Mouse (Mus musculus): ENCODE measurements around the gene Pimreg.

Gene Pimreg

GRCm38 (mm10) chr11:72041768-72042607 lies at the start of gene Pimreg:
Pimreg (plus strand) TSS chr11:72042032.
- in situ Hi-C loops (cut with MboI, MseI) = loop anchor here (5.0 kb wide), 1 partner anchor 45 kb away; no protein-coding TSS in a partner anchor

DNA sequence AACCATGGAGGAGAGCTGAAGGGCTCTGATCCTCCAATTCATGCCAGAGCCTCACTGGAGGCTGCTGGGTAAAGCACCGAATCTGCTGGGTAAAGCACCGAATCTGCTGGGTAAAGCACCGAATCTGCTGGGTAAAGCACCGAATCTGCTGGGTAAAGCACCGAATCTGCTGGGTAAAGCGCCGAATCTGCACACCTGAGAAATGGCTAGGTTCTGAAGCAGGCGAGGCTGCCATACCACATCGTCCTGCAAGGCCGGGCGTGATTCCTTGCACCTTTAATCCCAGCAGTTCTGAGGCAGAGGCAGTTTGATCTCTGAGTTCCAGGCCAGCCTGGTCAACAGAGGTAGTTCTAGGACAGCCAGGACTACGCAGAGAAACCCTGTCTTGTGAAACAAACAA lies 49.4 kb upstream of the Pimreg start:
- in situ Hi-C loops (cut with MboI, MseI) = no loop called here

DNA sequence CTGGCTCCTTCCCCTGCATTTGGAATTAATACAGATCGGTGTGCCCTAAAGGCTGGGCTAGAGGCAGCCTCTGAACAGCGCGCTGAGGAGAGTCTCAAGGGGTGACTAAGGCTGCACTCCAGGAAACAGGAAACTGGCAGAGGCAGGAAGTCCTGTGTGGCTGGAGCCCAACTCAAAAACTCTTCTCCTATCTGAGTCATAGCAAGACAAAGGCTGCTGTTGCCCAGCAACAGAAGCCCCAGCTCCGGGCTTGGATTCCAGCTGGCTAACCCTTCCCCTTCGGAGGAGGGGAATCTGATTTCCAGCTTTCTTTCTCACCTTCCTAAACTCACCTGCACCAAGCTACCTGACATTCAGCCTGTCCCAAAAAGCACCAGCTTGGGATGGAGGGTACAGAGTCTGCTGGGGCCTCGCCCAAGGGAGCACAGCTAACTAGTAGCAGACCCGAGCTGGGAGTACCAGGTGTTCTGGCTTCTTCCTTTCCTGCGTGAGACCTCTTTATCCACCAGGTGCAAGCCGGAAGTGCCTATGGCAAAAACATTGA lies 45.8 kb upstream of the Pimreg start:
- in situ Hi-C loops (cut with MboI, MseI) = loop anchor here (5.0 kb wide), 1 partner anchor 46 kb away; the partner anchor contains the start of gene Pimreg

GRCm38 (mm10) chr11:71996805-71997204 lies 45.0 kb upstream of the Pimreg start:
- in situ Hi-C loops (cut with MboI, MseI) = loop anchor here (5.0 kb wide), 1 partner anchor 45 kb away; the partner anchor contains the start of gene Pimreg

GRCm38 (mm10) chr11:72000194-72000593 lies 41.6 kb upstream of the Pimreg start:
- in situ Hi-C loops (cut with MboI, MseI) = no loop called here

- in situ Hi-C loops (cut with MboI, MseI) = no loop called here
Observed at GRCm38 (mm10) chr11:72002138-72002853, 39.5 kb upstream of the Pimreg start.

- in situ Hi-C loops (cut with MboI, MseI) = no loop called here
Observed at GRCm38 (mm10) chr11:72003171-72003570, 38.7 kb upstream of the Pimreg start.

- in situ Hi-C loops (cut with MboI, MseI) = no loop called here
Observed at GRCm38 (mm10) chr11:72005547-72005946, 36.3 kb upstream of the Pimreg start.

- in situ Hi-C loops (cut with MboI, MseI) = no loop called here
Observed at GRCm38 (mm10) chr11:72010367-72010766, 31.5 kb upstream of the Pimreg start.

DNA sequence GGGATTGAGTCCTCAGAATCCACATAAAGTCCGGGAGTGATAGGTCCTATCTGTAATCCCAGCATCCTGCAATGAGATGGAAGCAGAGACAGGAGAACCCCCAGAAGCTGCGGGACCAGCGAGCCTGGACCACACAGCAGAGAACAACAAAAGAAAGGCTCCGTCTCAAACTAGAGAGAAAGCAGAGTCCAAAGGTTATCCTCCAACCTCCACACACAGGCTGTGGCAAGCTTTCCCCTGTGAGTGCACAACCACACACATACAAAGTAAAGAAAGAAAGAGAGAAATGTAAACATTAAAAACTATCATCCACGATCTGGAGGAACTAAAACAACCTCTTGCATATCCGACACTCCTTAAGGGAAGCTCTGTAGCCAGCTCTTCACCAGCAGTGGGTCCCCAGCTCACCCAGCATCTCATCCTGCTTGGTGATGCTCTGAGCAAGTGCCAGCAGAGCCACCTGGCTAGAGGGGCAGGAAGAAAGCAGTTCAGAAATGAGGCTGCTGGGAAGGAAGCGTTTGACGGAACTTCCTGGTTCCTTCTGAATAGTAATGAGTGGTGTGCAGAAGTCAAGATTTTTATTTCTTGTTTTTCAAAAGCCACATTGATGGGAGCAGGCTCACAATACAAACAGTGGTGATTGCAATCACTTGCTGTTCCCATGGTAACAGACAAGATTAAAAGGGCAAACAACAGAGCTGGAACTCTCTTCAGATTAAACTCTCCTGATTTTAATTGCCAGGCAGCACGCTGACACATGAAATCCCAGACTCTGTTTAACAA lies 30.7 kb upstream of the Pimreg start:
- in situ Hi-C loops (cut with MboI, MseI) = no loop called here

DNA sequence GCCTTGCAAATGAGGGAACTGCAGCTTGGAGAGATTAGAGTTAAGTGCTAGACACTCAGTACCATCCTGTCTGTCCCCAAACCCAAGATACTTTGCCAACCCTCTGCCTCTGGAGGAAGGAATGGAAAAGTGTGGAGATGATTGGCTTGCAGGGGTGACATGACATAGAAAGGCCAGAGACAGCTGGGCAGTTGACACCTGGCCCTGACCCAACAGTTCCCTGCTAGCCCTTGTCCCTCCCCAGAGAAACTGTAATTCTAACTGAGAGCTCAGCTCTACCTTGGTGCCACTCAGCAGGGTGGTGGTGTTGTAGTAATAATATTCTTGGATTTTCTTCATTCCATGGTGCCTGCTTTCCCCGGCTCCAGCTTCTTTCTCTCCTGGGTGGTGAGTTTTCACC lies 29.9 kb upstream of the Pimreg start:
- in situ Hi-C loops (cut with MboI, MseI) = no loop called here

DNA sequence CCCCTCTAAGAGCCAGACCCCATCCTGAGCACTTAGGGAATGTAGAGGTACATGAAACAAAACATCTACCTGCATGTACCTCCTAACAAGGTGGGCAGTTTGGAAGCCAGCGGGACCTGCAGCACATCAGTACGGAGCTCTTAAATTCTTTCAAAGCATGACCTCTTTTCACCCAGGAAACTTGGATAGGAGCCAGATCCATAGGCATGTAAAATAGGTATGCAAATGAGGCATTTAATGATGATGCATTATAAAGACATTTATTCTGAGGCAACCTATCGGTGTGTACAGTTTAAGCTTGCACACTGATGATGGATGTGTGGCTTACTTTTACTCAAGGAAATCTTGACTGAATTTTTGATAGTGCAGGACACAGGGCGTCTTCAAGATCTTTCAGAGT lies 27.2 kb upstream of the Pimreg start:
- in situ Hi-C loops (cut with MboI, MseI) = no loop called here

GRCm38 (mm10) chr11:72016518-72017252 lies 25.1 kb upstream of the Pimreg start:
- in situ Hi-C loops (cut with MboI, MseI) = no loop called here

DNA sequence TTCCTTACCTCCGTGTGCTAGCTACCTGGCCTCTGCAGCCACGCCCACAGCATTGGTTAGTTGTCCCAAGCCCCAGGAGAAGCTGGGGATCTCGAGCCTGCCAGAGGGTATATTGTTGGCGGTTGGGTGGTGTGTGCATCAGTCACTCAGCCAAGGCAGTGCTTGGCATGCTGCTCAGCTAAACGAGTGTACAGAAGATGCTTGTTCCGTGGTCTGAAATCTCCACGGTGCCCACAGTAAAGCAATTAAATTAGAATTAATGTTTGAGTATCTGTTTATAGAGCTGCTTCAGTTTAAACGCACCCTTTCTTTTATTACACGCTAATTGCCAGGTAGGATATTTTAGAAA lies 24.6 kb upstream of the Pimreg start:
- in situ Hi-C loops (cut with MboI, MseI) = no loop called here

DNA sequence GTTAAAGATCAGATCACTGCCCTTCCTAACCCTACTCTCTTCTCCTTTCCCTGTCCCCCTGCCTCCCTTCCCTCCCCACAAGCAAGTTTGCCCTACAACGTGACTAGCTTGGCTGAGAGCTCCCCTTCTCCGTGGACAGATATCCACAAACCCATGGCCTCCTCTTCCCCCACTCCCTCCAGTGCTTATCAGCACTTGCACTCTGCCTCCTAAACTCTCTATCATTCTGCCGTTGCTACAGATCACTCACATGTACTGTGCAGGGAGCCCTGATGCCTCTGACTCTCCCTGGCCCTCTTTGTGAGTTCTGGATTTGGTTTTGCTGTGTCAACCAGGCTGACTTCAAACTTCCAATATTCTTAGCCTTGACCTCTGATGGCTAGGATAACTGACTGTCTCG lies 20.8 kb upstream of the Pimreg start:
- in situ Hi-C loops (cut with MboI, MseI) = no loop called here

DNA sequence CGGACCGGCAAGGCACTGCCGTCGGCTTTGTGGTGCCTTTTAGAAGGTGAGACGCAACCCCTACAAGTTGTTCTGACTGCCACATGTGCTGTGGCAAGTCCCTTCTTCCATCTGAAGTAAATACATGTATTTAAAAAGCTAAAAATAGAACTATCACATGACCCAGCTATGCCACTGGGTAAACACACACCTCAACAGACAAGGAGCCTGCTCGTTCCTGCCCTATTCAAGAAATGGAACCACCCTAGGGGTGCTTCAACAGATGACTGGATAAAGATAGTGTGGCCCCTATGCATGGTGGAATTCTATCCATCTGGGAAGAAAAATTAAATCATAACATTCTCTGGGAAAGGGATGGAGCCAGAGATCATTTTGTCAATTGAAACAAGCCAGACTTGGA lies 19.0 kb upstream of the Pimreg start:
- in situ Hi-C loops (cut with MboI, MseI) = no loop called here

DNA sequence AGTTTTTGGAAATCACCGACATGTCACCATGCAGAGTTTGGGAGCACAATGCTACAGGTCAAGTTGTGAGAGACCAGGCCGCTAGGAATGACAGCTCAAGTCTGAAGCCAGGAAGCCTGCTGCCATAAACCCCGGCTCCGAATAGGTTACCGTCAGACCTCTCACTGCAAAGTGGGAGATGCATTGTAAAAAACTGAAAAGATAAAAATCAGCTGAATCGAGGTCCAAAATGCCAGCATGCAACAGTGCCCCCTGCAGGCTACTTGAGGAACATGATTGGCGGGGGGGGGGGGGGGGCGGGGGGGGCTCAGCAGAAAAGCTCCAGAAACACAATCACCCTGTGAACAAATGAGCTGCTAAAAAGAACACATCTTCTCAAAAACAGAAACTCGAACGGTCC lies 18.3 kb upstream of the Pimreg start:
- in situ Hi-C loops (cut with MboI, MseI) = no loop called here

- in situ Hi-C loops (cut with MboI, MseI) = no loop called here
Observed at GRCm38 (mm10) chr11:72024193-72024781, 17.5 kb upstream of the Pimreg start.

- in situ Hi-C loops (cut with MboI, MseI) = no loop called here
Observed at GRCm38 (mm10) chr11:72025843-72026242, 16.0 kb upstream of the Pimreg start.

- in situ Hi-C loops (cut with MboI, MseI) = no loop called here
Observed at GRCm38 (mm10) chr11:72026516-72026915, 15.3 kb upstream of the Pimreg start.

DNA sequence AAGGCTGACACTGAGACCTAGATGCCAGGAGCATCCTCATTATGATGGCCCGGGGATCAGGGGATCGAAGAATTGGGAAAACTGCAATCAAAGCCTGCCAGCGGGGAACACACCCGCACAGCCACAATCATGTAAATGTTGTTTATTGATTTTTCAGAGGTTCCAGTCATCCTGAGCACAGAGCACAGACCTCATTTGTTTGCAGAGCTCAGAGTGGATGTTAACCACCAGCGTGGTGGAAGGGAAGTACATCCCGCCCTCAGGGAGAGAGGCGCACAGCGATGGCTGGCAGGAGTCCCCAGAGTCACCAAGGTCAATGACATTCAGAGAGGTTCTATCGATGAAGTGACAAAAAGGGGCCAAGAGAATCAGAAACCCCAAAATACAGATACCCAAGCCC lies 14.0 kb upstream of the Pimreg start:
- in situ Hi-C loops (cut with MboI, MseI) = no loop called here
